In the genomic region with DNA sequence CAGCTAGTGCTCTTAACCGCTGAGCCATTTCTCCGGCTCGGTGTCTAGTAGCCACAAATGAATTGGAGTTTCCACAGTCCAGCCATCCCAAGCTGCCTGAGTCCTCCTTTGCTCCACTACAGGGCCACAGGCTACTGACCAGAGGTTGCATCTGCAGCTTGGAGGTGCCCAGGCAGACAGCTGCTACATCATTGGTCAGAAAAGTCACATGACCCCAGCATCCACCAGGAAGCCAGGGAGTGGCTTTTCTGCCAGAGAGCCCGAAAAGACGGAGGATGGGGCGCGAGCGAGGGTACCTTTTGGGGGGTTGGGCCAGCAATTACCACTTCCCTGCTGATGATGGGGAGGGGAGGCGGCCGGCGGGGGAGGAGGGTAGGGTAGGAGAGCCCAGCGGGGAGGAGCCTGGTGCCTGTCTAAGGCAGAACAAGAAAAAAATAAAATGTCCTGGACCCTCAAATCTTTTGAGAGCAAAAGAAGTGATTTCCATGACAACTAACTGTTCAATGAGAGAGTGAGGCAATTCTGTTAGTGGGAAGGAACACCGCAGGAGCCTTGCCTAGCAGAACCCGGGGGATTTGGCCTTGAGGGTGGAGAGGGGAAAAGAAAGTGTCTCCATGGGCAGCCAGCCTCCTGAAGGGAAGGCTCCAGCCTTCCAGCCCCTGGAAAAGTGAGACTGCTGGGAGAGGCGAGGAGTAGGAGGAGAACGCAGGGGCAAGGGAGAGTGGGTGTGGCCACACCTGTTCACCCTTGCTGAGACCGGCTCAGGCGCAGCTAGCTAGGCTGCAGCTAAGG, we compare ENCODE assay signal across 8 mouse cellular contexts. TPM values are rescaled to one million over a fixed set of nuclear protein-coding genes. Genes with fewer than 3 reads are reported as not detected.
DNase-seq lines count a peak whose midpoint lies in the region; ATAC-seq and TF ChIP-seq lines count a peak whose summit lies in the region.

No protein-coding gene starts in this region.

- no peaks in the 10 kb centered on the region for H3K36me3 ChIP-seq in C2C12 (ENCODE audit: control insufficient read depth, insufficient read depth)
- no peaks in the 10 kb centered on the region for H3K36me3 ChIP-seq in hindbrain, embryonic 10.5 days
- no peaks in the 10 kb centered on the region for H3K36me3 ChIP-seq in limb, embryonic 13.5 days
- no peaks in the 10 kb centered on the region for H3K36me3 ChIP-seq in testis, adult 2 months (ENCODE audit: control insufficient read depth, insufficient read depth, low read length)

- ATAC-seq in limb, embryonic 13.5 days (ENCODE audit: low FRiP score, low read depth): 0 out of 2 replicates have a peak, but pooled peaks have one; percentile 36

- TF ChIP-seq POLR2A in testis, adult 2 months (IDR thresholded peaks at IDR 0.05; ENCODE audit: control insufficient read depth, low read depth, low read length): no peak

- peak overlapping the region; percentile 35; the same call in 1 of the 2 replicates for H3K9ac ChIP-seq in limb, embryonic 13.5 days

- peaks cover 13% of the 10 kb centered on the region for H3K4me1 ChIP-seq in hindbrain, embryonic 10.5 days (replicated peaks)
- H3K4me1 ChIP-seq in limb, embryonic 13.5 days: peaks cover 7% of the 10 kb centered on the region
- H3K4me1 ChIP-seq in testis, adult 2 months (ENCODE audit: control insufficient read depth, insufficient read depth, low read length): peaks cover 5% of the 10 kb centered on the region

- no peak for TF ChIP-seq CTCF in C2C12 (IDR thresholded peaks at IDR 0.05; ENCODE audit: control insufficient read depth, insufficient read depth, insufficient read length)
- TF ChIP-seq CTCF in testis, adult 2 months (IDR thresholded peaks at IDR 0.05; ENCODE audit: control insufficient read depth, insufficient read depth, insufficient replicate concordance, low read depth, low read length): no peak

- H3K79me2 ChIP-seq in C2C12 (ENCODE audit: control insufficient read depth, insufficient read depth): no peaks in the 10 kb centered on the region

- peak overlapping the region; percentile 84 for H3K27ac ChIP-seq in hindbrain, embryonic 10.5 days
- no peak overlapping the region for H3K27ac ChIP-seq in limb, embryonic 13.5 days
- H3K27ac ChIP-seq in testis, adult 2 months (ENCODE audit: control insufficient read depth, insufficient read depth, low read depth, low read length): no peak overlapping the region

- no peaks in the 10 kb centered on the region for H3K79me3 ChIP-seq in C2C12 (ENCODE audit: low read depth)

- H3K9me3 ChIP-seq in hindbrain, embryonic 10.5 days: no peaks in the 10 kb centered on the region
- no peaks in the 10 kb centered on the region for H3K9me3 ChIP-seq in limb, embryonic 13.5 days

- no peak overlapping the region for H3ac ChIP-seq in C2C12 (ENCODE audit: control insufficient read depth, insufficient read length, low read depth)

- H3K4me3 ChIP-seq in C2C12 (ENCODE audit: insufficient read depth, poor library complexity, severe bottlenecking): no peak overlapping the region
- peak overlapping the region; percentile 57 for H3K4me3 ChIP-seq in hindbrain, embryonic 10.5 days
- H3K4me3 ChIP-seq in limb, embryonic 13.5 days: peak overlapping the region; percentile 37
- H3K4me3 ChIP-seq in testis, adult 2 months (ENCODE audit: control insufficient read depth, low read depth, low read length): peak overlapping the region; percentile 3

- 6% methylated on average over 18 of the region's 18 CpGs for WGBS in hindbrain, embryonic 10.5 days
- 6% methylated on average over 18 of the region's 18 CpGs for WGBS in limb, embryonic 13.5 days

- H3K4me2 ChIP-seq in limb, embryonic 13.5 days (replicated peaks): peak overlapping the region; percentile 65

- DNase-seq in adrenal gland, postnatal 10 days: peak; percentile 30
- no peak for DNase-seq in adrenal gland, postnatal 4 days (ENCODE audit: low spot score in 2 of 2)
- peak; percentile 79 for DNase-seq in embryo, embryonic 11 days
- peak; percentile 72 for DNase-seq in hindbrain, embryonic 10.5 days (ENCODE audit: low spot score)
- DNase-seq in thymus, postnatal 10 days (ENCODE audit: low spot score in 2 of 2): no peak

- peaks cover 19% of the 10 kb centered on the region for H3K27me3 ChIP-seq in C2C12 (ENCODE audit: control insufficient read depth, insufficient read depth, insufficient read length)
- H3K27me3 ChIP-seq in hindbrain, embryonic 10.5 days (ENCODE audit: insufficient read depth, poor library complexity, severe bottlenecking): peaks cover 15% of the 10 kb centered on the region
- peaks cover 15% of the 10 kb centered on the region for H3K27me3 ChIP-seq in limb, embryonic 13.5 days
- no peaks in the 10 kb centered on the region for H3K27me3 ChIP-seq in testis, adult 2 months (ENCODE audit: control insufficient read depth, insufficient read depth, low read length)

TF ChIP-seq in C2C12, 6 proteins besides CTCF, POLR2A, EP300 and RAD21:
- TF ChIP-seq MYOG (IDR thresholded peaks at IDR 0.05; ENCODE audit: control insufficient read depth, extremely low read depth, insufficient read length) (no peak), FOSL1 (IDR thresholded peaks at IDR 0.05; ENCODE audit: insufficient read depth, low read length, poor library complexity, severe bottlenecking) (no peak), USF1 (IDR thresholded peaks at IDR 0.05; ENCODE audit: low read depth) (peak; percentile 72)

RNA-seq across cellular contexts. Expression of a gene that starts 57.5 kb away (rescaled TPM):
- total RNA-seq in adrenal gland, postnatal 10 days (2021): 1 to 10 TPM in 1 of 2 experiments, under 1 TPM in 1; 0.70 to 1.2 TPM
- 1 to 10 TPM; 1.8 to 2.2 TPM for total RNA-seq in adrenal gland, postnatal 4 days (2021)
- polyA plus RNA-seq in C2C12 (2012; fragmentation: generic; extraction: Trizol): under 0.01 TPM
- polyA plus RNA-seq in hindbrain, embryonic 10.5 days (2016; fragmentation: Nextera tagmentation; extraction: Ambion mirVana): 0.21 and 0.41 TPM in 2 replicates
- polyA plus RNA-seq in limb, embryonic 13.5 days (2015; fragmentation: Nextera tagmentation; extraction: Ambion mirVana): 0.14 and 0.23 TPM in 2 replicates
- 0.09 and 0.13 TPM in 2 replicates for polyA plus RNA-seq in testis, adult 2 months (2012; rRNA removed)

Comparison
In these comparisons a context has a peak if more than half of its experiments do, and no peak if none do; other contexts are left out.
1. DNase-seq: peak in adrenal gland, postnatal 10 days (single experiment), embryo, embryonic 11 days (single experiment) and hindbrain, embryonic 10.5 days (single experiment); none in adrenal gland, postnatal 4 days (0 of 2) and thymus, postnatal 10 days (0 of 2).